Mouse (Mus musculus): ENCODE data around the gene Iqcd. TPM values are rescaled to one million over a fixed set of nuclear protein-coding genes. Genes with fewer than 3 reads are reported as not detected.

The Iqcd gene
- polyA plus RNA-seq, 1 experiment, result 2.3 TPM

GRCm38 (mm10) chr5:120603515-120603914 lies 14.7 kb downstream of the Iqcd start:
- DNase-seq (ENCODE audit: low read depth), result no peak

- DNase-seq (ENCODE audit: low read depth), result no peak
Measured at GRCm38 (mm10) chr5:120604839-120605238, 16.0 kb downstream of the Iqcd start.

- DNase-seq (ENCODE audit: low read depth), result no peak
Measured at GRCm38 (mm10) chr5:120605241-120605661, 16.4 kb downstream of the Iqcd start.

DNA sequence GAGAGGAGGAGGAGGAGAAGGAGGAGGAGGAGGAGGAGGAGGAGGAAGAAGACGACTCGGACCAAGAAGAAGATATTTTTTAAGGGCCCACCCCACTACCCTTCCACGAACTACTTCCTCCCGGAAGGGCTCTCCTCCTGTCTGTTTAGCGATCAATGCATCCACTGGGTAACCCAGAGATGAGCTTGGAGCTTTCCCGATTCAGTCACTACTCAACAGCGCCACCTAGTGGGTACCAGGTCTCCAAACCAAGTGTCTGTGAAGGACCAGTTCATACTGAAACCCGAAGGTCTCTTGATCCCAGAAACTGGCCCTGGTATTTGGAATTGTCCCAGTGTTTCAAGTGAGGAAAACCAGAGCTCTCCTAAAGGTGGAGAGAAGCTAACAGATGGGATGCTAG lies 16.9 kb downstream of the Iqcd start:
- DNase-seq (ENCODE audit: low read depth), result no peak

GRCm38 (mm10) chr5:120606590-120607200 lies 17.9 kb downstream of the Iqcd start:
- no peak for DNase-seq (ENCODE audit: low read depth)

DNA sequence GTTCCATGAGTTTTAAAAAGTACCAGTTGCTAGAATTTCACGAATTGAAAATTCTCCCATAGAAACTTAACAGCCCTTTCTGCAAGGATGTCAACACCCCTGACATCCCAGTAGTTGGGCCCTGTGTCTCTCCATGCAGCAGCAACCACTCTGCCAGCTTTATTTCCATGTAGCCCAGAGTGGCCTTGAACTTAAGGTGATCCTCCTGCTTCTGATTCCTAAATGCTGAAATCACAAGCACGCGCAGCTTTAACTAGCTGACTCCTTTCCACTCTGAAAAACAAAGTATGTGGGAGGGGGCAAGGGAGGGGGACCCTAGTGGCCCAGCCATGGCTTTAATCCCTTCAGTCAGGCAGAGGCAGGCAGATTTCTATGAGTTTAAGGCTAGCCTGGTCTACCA lies 18.5 kb downstream of the Iqcd start:
- DNase-seq (ENCODE audit: low read depth), result no peak

GRCm38 (mm10) chr5:120609246-120609775 lies 20.5 kb downstream of the Iqcd start:
- DNase-seq (ENCODE audit: low read depth), result no peak

GRCm38 (mm10) chr5:120610906-120611305 lies 22.1 kb downstream of the Iqcd start:
- DNase-seq (ENCODE audit: low read depth), result no peak

DNA sequence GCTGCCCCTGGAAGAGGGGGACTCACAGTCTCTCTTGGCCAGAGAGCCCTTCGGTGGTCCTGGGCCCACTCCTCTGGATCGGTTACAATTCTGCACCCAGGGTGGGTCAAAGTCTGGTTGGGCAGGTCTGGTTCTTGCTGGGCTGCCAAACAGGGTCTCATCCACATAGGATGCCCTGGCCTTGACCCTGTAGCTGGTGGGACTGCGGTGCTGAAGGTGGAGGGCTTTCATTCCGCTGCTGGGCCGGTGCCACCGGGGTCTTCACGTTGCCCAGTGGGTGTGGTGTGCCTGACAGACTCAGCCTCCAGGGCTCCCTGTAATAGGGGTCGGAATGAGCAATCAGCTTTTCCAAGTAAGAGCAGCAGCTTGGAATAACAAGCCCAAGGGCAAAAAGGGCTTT lies 22.6 kb downstream of the Iqcd start:
- DNase-seq (ENCODE audit: low read depth), result no peak

GRCm38 (mm10) chr5:120612442-120612821 lies 23.6 kb downstream of the Iqcd start, which contains the start of the genes Rita1 and Ddx54:
Gene Rita1 (minus strand): TSS chr5:120612589.
Gene Ddx54 (plus strand): TSS chr5:120612739.
- no peak for DNase-seq (ENCODE audit: low read depth)

DNA sequence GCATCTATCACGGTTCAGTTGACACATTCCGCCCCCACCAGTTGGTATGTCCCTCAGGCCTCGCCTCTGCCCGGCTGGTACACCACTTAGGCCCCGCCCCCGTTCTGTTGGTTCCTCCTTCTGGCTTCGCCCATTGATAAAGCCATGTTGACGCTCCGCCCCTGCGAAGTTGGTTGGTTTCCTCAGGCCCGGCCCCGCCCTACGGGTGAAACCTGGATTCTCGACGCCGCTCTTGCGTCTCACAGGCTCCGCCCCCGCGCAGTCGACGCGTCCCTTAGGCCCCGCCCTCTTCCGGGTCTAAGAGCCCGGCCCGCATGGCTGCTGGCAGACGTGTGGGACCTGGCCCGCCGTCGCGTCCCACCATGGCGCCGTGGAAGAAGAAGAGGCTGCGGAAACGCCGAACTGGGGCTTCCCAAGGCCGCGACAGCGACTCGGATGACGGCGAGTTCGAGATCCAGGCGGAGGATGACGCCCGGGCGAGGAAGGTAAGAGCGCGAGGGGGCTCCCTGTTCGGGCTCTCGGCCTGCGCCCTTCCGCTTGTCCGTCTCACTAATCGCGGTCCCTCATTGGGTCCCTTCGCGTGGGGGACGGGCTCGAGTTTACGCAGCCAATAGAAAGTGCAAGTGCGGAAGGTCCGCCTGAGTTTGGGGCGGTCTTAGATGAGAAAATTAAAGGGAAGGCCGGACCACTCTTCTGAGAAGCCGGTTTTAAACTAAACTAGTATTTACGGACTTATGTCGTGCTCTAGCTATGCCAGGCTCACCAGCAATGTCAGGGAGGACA lies 24.2 kb downstream of the Iqcd start:
- DNase-seq (ENCODE audit: low read depth), result peak; percentile 93

- no peak for DNase-seq (ENCODE audit: low read depth)
Measured at GRCm38 (mm10) chr5:120615903-120616302, 27.1 kb downstream of the Iqcd start.

DNA sequence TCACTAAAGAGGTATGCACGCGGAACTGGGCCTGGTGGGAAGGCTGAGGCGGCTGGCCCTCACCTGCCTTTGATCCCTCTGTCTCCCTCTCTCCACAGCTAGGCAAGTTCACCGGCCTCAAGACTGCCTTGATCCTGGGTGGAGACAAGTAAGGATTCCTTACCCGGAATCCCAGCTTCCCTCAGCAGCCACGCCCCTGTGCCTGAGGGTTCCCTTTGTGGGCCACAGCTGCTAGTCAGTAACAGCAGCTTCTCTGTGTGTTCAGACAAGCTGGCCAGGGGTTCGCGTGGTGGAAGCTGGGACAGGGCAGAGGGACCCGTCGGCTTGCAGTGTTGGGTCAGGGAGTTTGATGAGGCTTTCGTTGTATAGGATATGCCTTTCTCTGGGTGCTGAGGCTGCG lies 30.0 kb downstream of the Iqcd start:
- no peak for DNase-seq (ENCODE audit: low read depth)

DNA sequence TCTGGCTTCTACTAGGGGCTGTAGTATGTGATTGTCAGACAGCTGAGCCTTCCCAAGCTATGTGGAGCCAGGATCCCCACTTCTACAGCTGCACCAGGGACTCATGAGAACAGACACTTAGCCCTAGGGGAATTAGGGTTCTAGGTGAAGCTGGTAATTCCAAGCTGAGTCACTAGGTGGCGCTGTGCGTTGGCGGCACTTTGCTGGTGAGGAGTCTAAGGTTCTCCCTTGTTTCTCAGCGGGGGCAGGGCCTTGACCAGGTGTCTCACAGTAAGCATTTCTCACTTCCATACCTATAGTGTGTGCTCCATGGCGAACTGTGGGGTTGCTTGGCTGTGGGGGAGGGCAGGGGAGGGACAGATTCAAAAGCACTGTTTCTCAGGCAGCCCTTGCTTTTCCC lies 30.4 kb downstream of the Iqcd start:
- DNase-seq (ENCODE audit: low read depth), result no peak

DNA sequence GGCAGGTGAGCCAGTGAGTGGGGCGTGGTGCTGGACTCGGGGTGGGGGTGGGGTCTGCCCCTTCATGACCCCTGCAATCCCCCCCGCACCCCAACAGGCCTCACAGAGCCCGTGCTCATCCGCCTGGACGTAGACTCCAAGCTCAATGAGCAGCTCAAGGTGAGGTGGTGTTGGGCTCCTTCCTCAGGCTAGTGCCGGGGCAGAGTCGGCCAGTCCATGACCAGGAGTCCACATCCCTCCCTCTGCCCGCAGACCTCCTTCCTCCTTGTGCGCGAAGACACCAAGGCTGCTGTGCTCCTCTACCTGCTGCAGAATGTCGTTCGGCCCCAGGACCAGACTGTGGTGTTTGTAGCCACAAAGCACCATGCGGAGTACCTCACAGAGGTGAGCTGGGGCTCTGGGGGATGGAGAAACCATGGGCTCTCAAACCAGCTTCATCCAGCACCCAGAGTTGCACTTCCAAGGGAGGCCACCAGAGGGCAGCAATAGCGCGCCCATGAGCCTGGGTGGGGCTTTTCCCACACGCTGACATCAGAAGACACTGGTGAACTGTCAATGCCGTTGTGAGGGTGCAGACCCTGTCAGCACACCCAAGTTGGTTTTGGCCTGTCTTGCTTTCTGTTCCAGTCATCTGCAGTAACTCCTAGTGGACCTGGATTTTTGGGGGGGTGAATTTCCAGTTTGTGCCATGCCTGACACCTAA lies 31.7 kb downstream of the Iqcd start:
- DNase-seq (ENCODE audit: low read depth), result no peak

GRCm38 (mm10) chr5:120621078-120621765 lies 32.4 kb downstream of the Iqcd start:
- DNase-seq (ENCODE audit: low read depth), result no peak

- DNase-seq (ENCODE audit: low read depth), result no peak
Measured at GRCm38 (mm10) chr5:120621846-120622197, 33.0 kb downstream of the Iqcd start.

GRCm38 (mm10) chr5:120622198-120622851 lies 33.5 kb downstream of the Iqcd start:
- DNase-seq (ENCODE audit: low read depth), result no peak

DNA sequence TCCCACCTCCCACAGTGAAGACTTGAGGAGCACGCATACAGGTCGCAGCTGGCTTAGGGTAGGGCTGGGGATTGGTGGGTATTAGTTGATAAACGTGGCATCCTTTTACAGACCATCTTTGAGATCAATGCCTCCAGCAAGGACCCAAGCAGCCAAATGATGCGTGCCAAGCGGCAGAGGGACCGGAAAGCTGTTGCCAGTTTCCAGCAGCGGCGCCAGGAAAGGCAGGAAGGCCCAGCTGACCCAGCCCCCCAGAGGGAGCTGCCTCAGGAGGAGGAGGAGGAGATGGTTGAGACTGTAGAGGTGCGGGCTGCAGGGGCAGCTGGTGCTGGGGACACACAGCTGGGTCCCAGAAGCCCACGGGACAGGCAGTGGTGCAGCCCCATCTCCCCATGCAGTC lies 35.6 kb downstream of the Iqcd start:
- DNase-seq (ENCODE audit: low read depth), result no peak

DNA sequence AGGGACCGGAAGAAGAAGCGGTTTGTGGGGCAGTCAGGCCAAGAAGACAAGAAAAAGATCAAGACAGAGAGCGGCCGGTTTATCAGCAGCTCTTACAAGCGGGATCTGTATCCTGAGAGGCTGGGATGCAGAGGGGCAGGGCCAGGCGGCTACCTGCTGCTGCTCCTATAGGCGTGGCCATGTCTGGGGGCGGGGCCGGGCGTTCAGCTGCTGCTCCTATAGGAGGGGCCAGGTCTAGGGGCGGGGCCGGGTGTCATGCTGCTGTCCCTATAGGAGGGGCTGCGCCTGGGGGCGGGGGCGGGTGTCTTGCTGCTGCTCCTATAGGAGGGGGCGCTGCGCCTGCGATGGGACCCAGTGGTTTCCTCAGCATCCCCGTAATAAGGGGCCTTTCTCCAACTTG lies 37.6 kb downstream of the Iqcd start:
- DNase-seq (ENCODE audit: low read depth), result no peak

GRCm38 (mm10) chr5:120627515-120628300 lies 38.9 kb downstream of the Iqcd start:
- DNase-seq (ENCODE audit: low read depth), result no peak
